ENCODE assay signal across 9 mouse cellular contexts in genomic region chr3:123447538-123448059, GRCm38 (mm10). TPM values are rescaled to one million over a fixed set of nuclear protein-coding genes. Genes with fewer than 3 reads are reported as not detected.
DNase-seq lines count a peak whose midpoint lies in the region; ATAC-seq and TF ChIP-seq lines count a peak whose summit lies in the region.
"Had no signal": no experiment of that assay in that cellular context is flagged by ENCODE, and none has a peak within 500 bp of the region (broad histone marks: within the 10 kb centered on the region; RNA-seq: fewer than 3 reads in every experiment).

No protein-coding gene starts in this region.

- TF ChIP-seq POLR2A in testis, adult 2 months (IDR thresholded peaks at IDR 0.05; ENCODE audit: control insufficient read depth, low read depth, low read length): no peak

- peak overlapping the region; percentile 32 for H3K4me3 ChIP-seq in testis, adult 2 months (ENCODE audit: control insufficient read depth, low read depth, low read length)
- H3K4me3 ChIP-seq in intestine, embryonic 14.5 days (ENCODE audit: low read depth, low read length): peak overlapping the region; percentile 65

- no peak for TF ChIP-seq CTCF in testis, adult 2 months (IDR thresholded peaks at IDR 0.05; ENCODE audit: control insufficient read depth, insufficient read depth, insufficient replicate concordance, low read depth, low read length)

- H3K4me2 ChIP-seq in intestine, embryonic 14.5 days (ENCODE audit: low read length): peak overlapping the region; percentile 100

- H3K27me3 ChIP-seq in testis, adult 2 months (ENCODE audit: control insufficient read depth, insufficient read depth, low read length): no peaks in the 10 kb centered on the region
- peaks cover 32% of the 10 kb centered on the region for H3K27me3 ChIP-seq in intestine, embryonic 14.5 days (replicated peaks; ENCODE audit: control insufficient read depth, insufficient read depth, low read length)

- H3K27ac ChIP-seq in testis, adult 2 months (ENCODE audit: control insufficient read depth, insufficient read depth, low read depth, low read length): no peak overlapping the region
- H3K27ac ChIP-seq in intestine, embryonic 14.5 days (ENCODE audit: low read depth): no peak overlapping the region

- H3K9me3 ChIP-seq in intestine, embryonic 14.5 days (ENCODE audit: control insufficient read depth, low read length): no peaks in the 10 kb centered on the region

- peaks cover 10% of the 10 kb centered on the region for H3K4me1 ChIP-seq in testis, adult 2 months (ENCODE audit: control insufficient read depth, insufficient read depth, low read length)
- peaks cover 10% of the 10 kb centered on the region for H3K4me1 ChIP-seq in intestine, embryonic 14.5 days (replicated peaks; ENCODE audit: control insufficient read depth, insufficient read depth, low read length)

- peak; percentile 44 for DNase-seq in adrenal gland, adult 2 months
- no peak for DNase-seq in adrenal gland, postnatal 10 days
- DNase-seq in testis, postnatal 14 days (ENCODE audit: low spot score): no peak
- peak; percentile 69 for DNase-seq in intestine, embryonic 14.5 days (ENCODE audit: low spot score)
- DNase-seq in adrenal gland, postnatal 14 days: no peak
- no peak for DNase-seq in adrenal gland, postnatal 4 days (ENCODE audit: low spot score in 2 of 2)

- 11% methylated on average over 13 of the region's 13 CpGs for WGBS in intestine, embryonic 14.5 days

- no peaks in the 10 kb centered on the region for H3K36me3 ChIP-seq in testis, adult 2 months (ENCODE audit: control insufficient read depth, insufficient read depth, low read length)
- no peaks in the 10 kb centered on the region for H3K36me3 ChIP-seq in intestine, embryonic 14.5 days (ENCODE audit: control insufficient read depth, insufficient read depth, low read length)

- ATAC-seq in intestine, embryonic 14.5 days (replicated peaks; ENCODE audit: low FRiP score, low TSS enrichment, low read depth): peak; percentile 65
- peak; percentile 27; the same call in 1 of the 2 replicates for ATAC-seq in megakaryocyte progenitor cell, adult 5-6 weeks (replicated peaks; ENCODE audit: poor library complexity)

- peak overlapping the region; percentile 53 for H3K9ac ChIP-seq in intestine, embryonic 14.5 days (ENCODE audit: low read length)

RNA-seq across cellular contexts. Expression of gene Prss12, which starts 0.9 kb away (rescaled TPM):
- total RNA-seq in adrenal gland, adult 2 months (2021): 1 to 10 TPM; 1.2 to 2.3 TPM
- polyA plus RNA-seq in adrenal gland, adult 2 months (2012; rRNA removed): 2.7 and 3.8 TPM in 2 replicates
- 1 to 10 TPM; 3.5 to 3.6 TPM for total RNA-seq in adrenal gland, postnatal 10 days (2021)
- polyA plus RNA-seq in testis, adult 2 months (2012; rRNA removed): 0.31 and 0.43 TPM in 2 replicates
- 4.2 and 4.4 TPM in 2 replicates for polyA plus RNA-seq in intestine, embryonic 14.5 days (2014; fragmentation: Nextera tagmentation; extraction: Ambion mirVana)
- not detected in 2 replicates for total RNA-seq in megakaryocyte progenitor cell, adult 5-6 weeks (2015)
- not detected in 2 replicates for total RNA-seq in megakaryocyte progenitor cell, adult 5-6 weeks (2017)
- total RNA-seq in adrenal gland, postnatal 14 days (2021): 1.7 and 3.9 TPM in 2 replicates
- 1 to 10 TPM; 3.0 to 3.8 TPM for total RNA-seq in adrenal gland, postnatal 4 days (2021)
- polyA plus RNA-seq: erythroblast, embryonic 14.5 days had no signal

Comparison
In these comparisons a context has a peak if more than half of its experiments do, and no peak if none do; other contexts are left out.
1. DNase-seq: peak in adrenal gland, adult 2 months (single experiment) and intestine, embryonic 14.5 days (single experiment); none in adrenal gland, postnatal 10 days (single experiment), testis, postnatal 14 days (single experiment), adrenal gland, postnatal 14 days (single experiment) and adrenal gland, postnatal 4 days (0 of 2).